Mouse (Mus musculus): ENCODE data around the gene Maml1. TPM values are rescaled to one million over a fixed set of nuclear protein-coding genes. Genes with fewer than 3 reads are reported as not detected.

Maml1 gene
- total RNA-seq, 1 experiment from 2014 or later: 9.0 TPM

- no peak for ATAC-seq (replicated peaks; ENCODE audit: low read depth, poor library complexity, severe bottlenecking)
Measured at GRCm38 (mm10) chr11:50285696-50286095, 6.4 kb downstream of the Maml1 start.

GRCm38 (mm10) chr11:50285263-50285662 is 6.8 kb downstream of the Maml1 start:
- no peak for ATAC-seq (replicated peaks; ENCODE audit: low read depth, poor library complexity, severe bottlenecking)

GRCm38 (mm10) chr11:50280053-50280452 is 12.1 kb downstream of the Maml1 start:
- ATAC-seq (replicated peaks; ENCODE audit: low read depth, poor library complexity, severe bottlenecking): peak; percentile 79

- no peak for ATAC-seq (replicated peaks; ENCODE audit: low read depth, poor library complexity, severe bottlenecking)
Measured at GRCm38 (mm10) chr11:50279005-50279404, 13.1 kb downstream of the Maml1 start.

GRCm38 (mm10) chr11:50277706-50278105 is 14.4 kb downstream of the Maml1 start:
- ATAC-seq (replicated peaks; ENCODE audit: low read depth, poor library complexity, severe bottlenecking): no peak

- ATAC-seq (replicated peaks; ENCODE audit: low read depth, poor library complexity, severe bottlenecking): no peak
Measured at GRCm38 (mm10) chr11:50277025-50277424, 15.1 kb downstream of the Maml1 start.

GRCm38 (mm10) chr11:50275568-50276151 is 16.5 kb downstream of the Maml1 start:
- peak; percentile 84 for ATAC-seq (replicated peaks; ENCODE audit: low read depth, poor library complexity, severe bottlenecking)

- no peak for ATAC-seq (replicated peaks; ENCODE audit: low read depth, poor library complexity, severe bottlenecking)
Measured at GRCm38 (mm10) chr11:50275077-50275476, 17.0 kb downstream of the Maml1 start.

- no peak for ATAC-seq (replicated peaks; ENCODE audit: low read depth, poor library complexity, severe bottlenecking)
Measured at GRCm38 (mm10) chr11:50272819-50273218, 19.3 kb downstream of the Maml1 start.

GRCm38 (mm10) chr11:50269885-50270284 is 22.2 kb downstream of the Maml1 start:
- ATAC-seq (replicated peaks; ENCODE audit: low read depth, poor library complexity, severe bottlenecking): no peak

- peak; percentile 72; the same call in 1 of the 2 replicates for ATAC-seq (replicated peaks; ENCODE audit: low read depth, poor library complexity, severe bottlenecking)
Measured at GRCm38 (mm10) chr11:50269163-50269562, 22.9 kb downstream of the Maml1 start.

- no peak for ATAC-seq (replicated peaks; ENCODE audit: low read depth, poor library complexity, severe bottlenecking)
Measured at GRCm38 (mm10) chr11:50266997-50267396, 25.1 kb downstream of the Maml1 start.

- ATAC-seq (replicated peaks; ENCODE audit: low read depth, poor library complexity, severe bottlenecking): no peak
Measured at GRCm38 (mm10) chr11:50265931-50266330, 26.2 kb downstream of the Maml1 start.

- ATAC-seq (replicated peaks; ENCODE audit: low read depth, poor library complexity, severe bottlenecking): no peak
Measured at GRCm38 (mm10) chr11:50263198-50263597, 28.9 kb downstream of the Maml1 start.

- ATAC-seq (replicated peaks; ENCODE audit: low read depth, poor library complexity, severe bottlenecking): peak; percentile 88
Measured at GRCm38 (mm10) chr11:50262020-50262419, 30.1 kb downstream of the Maml1 start.

GRCm38 (mm10) chr11:50258310-50258709 is 33.8 kb downstream of the Maml1 start:
- ATAC-seq (replicated peaks; ENCODE audit: low read depth, poor library complexity, severe bottlenecking): no peak

- ATAC-seq (replicated peaks; ENCODE audit: low read depth, poor library complexity, severe bottlenecking): peak; percentile 76
Measured at GRCm38 (mm10) chr11:50256615-50257014, 35.5 kb downstream of the Maml1 start.

GRCm38 (mm10) chr11:50254010-50254580 is 38.0 kb downstream of the Maml1 start:
- no peak for ATAC-seq (replicated peaks; ENCODE audit: low read depth, poor library complexity, severe bottlenecking)

GRCm38 (mm10) chr11:50253393-50253792 is 38.7 kb downstream of the Maml1 start:
- no peak for ATAC-seq (replicated peaks; ENCODE audit: low read depth, poor library complexity, severe bottlenecking)

- no peak for ATAC-seq (replicated peaks; ENCODE audit: low read depth, poor library complexity, severe bottlenecking)
Measured at GRCm38 (mm10) chr11:50252684-50253265, 39.3 kb downstream of the Maml1 start.

- ATAC-seq (replicated peaks; ENCODE audit: low read depth, poor library complexity, severe bottlenecking): no peak
Measured at GRCm38 (mm10) chr11:50252166-50252565, 39.9 kb downstream of the Maml1 start.
